21 mouse cellular contexts compared by ENCODE assay signal in the genomic region with DNA sequence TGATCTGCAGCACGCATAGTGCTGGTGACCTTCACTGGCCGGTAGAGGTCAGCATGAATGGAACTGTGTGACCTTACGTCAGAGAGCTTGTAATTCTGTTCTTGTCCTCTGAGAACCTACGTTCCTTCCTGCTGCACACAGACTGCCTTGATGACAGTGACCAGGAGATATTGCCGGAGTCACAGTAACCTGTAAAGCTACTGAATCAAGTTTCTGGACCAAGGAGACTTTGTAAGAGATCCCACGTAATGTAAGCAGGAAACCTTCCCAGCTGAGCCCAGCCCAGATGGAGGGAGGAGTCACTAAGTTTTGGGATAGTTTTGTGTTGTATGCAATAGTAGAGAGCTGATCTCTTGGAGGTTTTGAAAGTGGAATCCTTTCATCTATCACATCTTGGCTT.
DNase-seq lines count a peak whose midpoint lies in the region; TF ChIP-seq lines count a peak whose summit lies in the region.
"Had no signal": no experiment of that assay in that cellular context is flagged by ENCODE, and none has a peak within 500 bp of the region (broad histone marks: within the 10 kb centered on the region; RNA-seq: fewer than 3 reads in every experiment).

No protein-coding gene starts in this region.

- H3K4me1 ChIP-seq in heart, adult 2 months (ENCODE audit: control insufficient read depth, insufficient read depth, low read length): 0 out of 2 replicates have a peak, but pooled peaks cover 1% of the 10 kb centered on the region
- H3K4me1 ChIP-seq: intestine, embryonic 15.5 days had no signal

- peak; percentile 20; the same call in 1 of the 2 replicates for TF ChIP-seq CTCF in heart, adult 2 months (IDR thresholded peaks at IDR 0.05)

- intact Hi-C loops in heart, adult 2 months (cut with DNase I): no loop called here
- intact Hi-C loops in heart, postnatal 10 days (cut with DNase I): no loop called here
- intact Hi-C loops in left cerebral cortex, postnatal 25 days (cut with DNase I): no loop called here

- no peak for TF ChIP-seq EP300 in heart, adult 2 months (IDR thresholded peaks at IDR 0.05; ENCODE audit: insufficient read depth, low read depth, low read length)

- DNase-seq in heart, adult 2 months: no peak
- DNase-seq in heart, postnatal 10 days: no peak
- peak; percentile 46 for DNase-seq in ES-CJ7 (ENCODE audit: low read depth, low spot score)
- peak; percentile 41 for DNase-seq in R1 (ENCODE audit: low read depth, low spot score)
- DNase-seq in left cerebral cortex, postnatal 25 days (ENCODE audit: low spot score in 2 of 2): no peak
- no peak for DNase-seq in kidney, postnatal 14 days
- DNase-seq: adrenal gland, postnatal 10 days; adrenal gland, postnatal 36 days; cerebellum, adult 18-20 months; cerebellum, adult 9-10 months; cerebellum, postnatal 14 days; forebrain, postnatal 0 days; gastrocnemius, adult 2 months; gastrocnemius, postnatal 14 days; heart, adult 18-20 months; heart, postnatal 36 days; kidney, adult 11 months had no signal

- H3K36me3 ChIP-seq in heart, adult 2 months (ENCODE audit: control insufficient read depth, insufficient read depth, low read length): no peaks in the 10 kb centered on the region
- H3K36me3 ChIP-seq: G1E; hindbrain, embryonic 10.5 days; hindbrain, embryonic 13.5 days; intestine, embryonic 15.5 days had no signal

- no peak overlapping the region for H3K4me3 ChIP-seq in heart, adult 2 months
- H3K4me3 ChIP-seq: gastrocnemius, adult 2 months; hindbrain, embryonic 10.5 days; hindbrain, embryonic 13.5 days; intestine, embryonic 15.5 days had no signal

- no peak overlapping the region for H3K27ac ChIP-seq in heart, adult 2 months
- H3K27ac ChIP-seq: gastrocnemius, adult 2 months; hindbrain, embryonic 10.5 days; hindbrain, embryonic 13.5 days; intestine, embryonic 15.5 days had no signal

- no peaks in the 10 kb centered on the region for H3K79me2 ChIP-seq in heart, adult 2 months (replicated peaks; ENCODE audit: control insufficient read depth, insufficient read depth, low read length)

- no peak for TF ChIP-seq POLR2A in heart, adult 2 months (IDR thresholded peaks at IDR 0.05; ENCODE audit: insufficient read depth, low read depth, low read length)

- H3K9ac ChIP-seq in heart, adult 2 months (ENCODE audit: low read depth, low read length): no peak overlapping the region
- H3K9ac ChIP-seq: forebrain, postnatal 0 days; hindbrain, embryonic 13.5 days; intestine, embryonic 15.5 days had no signal

- 65% methylated on average over 6 of the region's 6 CpGs for WGBS in heart, adult 2 months

- H3K27me3 ChIP-seq in heart, adult 2 months (ENCODE audit: control insufficient read depth, insufficient read depth, low read length): no peaks in the 10 kb centered on the region
- H3K27me3 ChIP-seq: hindbrain, embryonic 13.5 days; intestine, embryonic 15.5 days had no signal

Comparison
In these comparisons a context has a peak if more than half of its experiments do, and no peak if none do; other contexts are left out.
1. DNase-seq: peak in ES-CJ7 (single experiment) and R1 (single experiment); none in heart, adult 2 months (0 of 2), heart, postnatal 10 days (0 of 2), left cerebral cortex, postnatal 25 days (0 of 2) and kidney, postnatal 14 days (single experiment).